Mouse (Mus musculus) c-Kit-positive CD71-positive TER-119-negative erythroid progenitor cells, embryonic 14.5 days (primary cell): ENCODE results near the gene Nudt2.

Experiments
- DNase-seq: peaks from one replicate; pipeline ENCODE4 v3.0.0-alpha.2; 2013; ENCODE audit warnings: low read depth

The Nudt2 gene

GRCm38 (mm10) chr4:41494378-41494777, 29.4 kb downstream of the Nudt2 start:
- DNase-seq, result no peak

- no peak for DNase-seq
Observed at GRCm38 (mm10) chr4:41495076-41495475, 30.1 kb downstream of the Nudt2 start.

GRCm38 (mm10) chr4:41495850-41496249, 30.9 kb downstream of the Nudt2 start:
- DNase-seq, result no peak

GRCm38 (mm10) chr4:41497046-41497445, 32.1 kb downstream of the Nudt2 start:
- DNase-seq, result no peak

GRCm38 (mm10) chr4:41497579-41497978, 32.6 kb downstream of the Nudt2 start:
- DNase-seq, result no peak

GRCm38 (mm10) chr4:41497995-41498845, 33.3 kb downstream of the Nudt2 start:
- DNase-seq, result no peak

GRCm38 (mm10) chr4:41498921-41499391, 34.0 kb downstream of the Nudt2 start:
- no peak for DNase-seq

- DNase-seq, result no peak
Observed at GRCm38 (mm10) chr4:41499619-41500018, 34.7 kb downstream of the Nudt2 start.

GRCm38 (mm10) chr4:41500787-41501186, 35.8 kb downstream of the Nudt2 start:
- no peak for DNase-seq

GRCm38 (mm10) chr4:41502171-41502940, 37.4 kb downstream of the Nudt2 start:
- no peak for DNase-seq

- peak; percentile 91 for DNase-seq
Observed at GRCm38 (mm10) chr4:41502986-41503412, 38.0 kb downstream of the Nudt2 start, which contains the start of gene AI464131. AI464131 (minus strand) TSS chr4:41503076.

- no peak for DNase-seq
Observed at GRCm38 (mm10) chr4:41504325-41504724, 39.4 kb downstream of the Nudt2 start.

- DNase-seq, result no peak
Observed at GRCm38 (mm10) chr4:41505131-41505551, 40.2 kb downstream of the Nudt2 start.

GRCm38 (mm10) chr4:41506156-41506555, 41.2 kb downstream of the Nudt2 start:
- DNase-seq, result peak; percentile 53

- DNase-seq, result peak; percentile 73
Observed at GRCm38 (mm10) chr4:41506906-41507305, 42.0 kb downstream of the Nudt2 start.

- no peak for DNase-seq
Observed at GRCm38 (mm10) chr4:41507326-41507924, 42.5 kb downstream of the Nudt2 start.

GRCm38 (mm10) chr4:41507998-41508397, 43.0 kb downstream of the Nudt2 start:
- no peak for DNase-seq

- no peak for DNase-seq
Observed at GRCm38 (mm10) chr4:41513309-41513708, 48.4 kb downstream of the Nudt2 start.

- no peak for DNase-seq
Observed at GRCm38 (mm10) chr4:41513714-41514113, 48.8 kb downstream of the Nudt2 start.

GRCm38 (mm10) chr4:41517233-41517632, 52.3 kb downstream of the Nudt2 start, which contains the start of gene 1110017D15Rik:
1110017D15Rik (minus strand) TSS chr4:41517333.
- DNase-seq, result no peak

GRCm38 (mm10) chr4:41518349-41518748, 53.4 kb downstream of the Nudt2 start:
- no peak for DNase-seq

GRCm38 (mm10) chr4:41519195-41519594, 54.2 kb downstream of the Nudt2 start:
- DNase-seq, result no peak
